Mouse (Mus musculus) CH12.LX (cell line): ENCODE results near the gene Cc2d2a. TPM values are rescaled to one million over a fixed set of nuclear protein-coding genes. Genes with fewer than 3 reads are reported as not detected.
A peak's percentile ranks its signal among the peaks of the same experiment; 100 is the strongest.

ENCODE experiments used
- DNase-seq: peaks from one replicate; pipeline ENCODE4 v3.0.0-alpha.2; 2013; ENCODE audit errors: extremely low read depth
- H3K27ac ChIP-seq: 2 replicates; pipeline ENCODE4 v1.5.1; 2012; ENCODE audit warnings: low read depth, mild to moderate bottlenecking, control low read depth, moderate library complexity; ENCODE audit not compliant: insufficient read depth
- H3K27me3 ChIP-seq: replicated peaks from 2 replicates; pipeline ENCODE3; 2012; ENCODE audit warnings: inconsistent platforms
- H3K36me3 ChIP-seq, 2 experiments: replicated peaks in 1 of 2; 2 replicates each; pipeline versions ENCODE3 to v1.6.1; 2012; ENCODE audit warnings: inconsistent platforms in 1 of 2, low read length in 1 of 2, mild to moderate bottlenecking in 1 of 2, mixed read lengths in 1 of 2, moderate library complexity in 1 of 2; ENCODE audit not compliant: control insufficient read depth in 1 of 2, insufficient read depth in 1 of 2
- H3K4me1 ChIP-seq, 2 experiments: 2 replicates each; pipeline ENCODE4 v1.6.1; 2012; ENCODE audit warnings: inconsistent platforms in 1 of 2, moderate library complexity in 1 of 2; ENCODE audit not compliant: insufficient read depth in 2 of 2, control insufficient read depth in 1 of 2
- H3K4me2 ChIP-seq: 2 replicates; pipeline ENCODE4 v1.6.1; 2012; ENCODE audit warnings: low read depth, mild to moderate bottlenecking, control low read depth; ENCODE audit not compliant: poor library complexity, insufficient read depth, severe bottlenecking
- H3K4me3 ChIP-seq, 3 experiments: fragments of 150-350 bp in 1 of 3; sonication (generic) in 1 of 3; replicated peaks in 1 of 3; 2 replicates each; pipeline versions ENCODE3 to v1.5.1; 2011 to 2012; ENCODE audit warnings: low read depth in 2 of 3, low read length in 2 of 3, mild to moderate bottlenecking in 2 of 3, moderate library complexity in 2 of 3, control low read depth in 1 of 3, improper control_type of control experiment in 1 of 3, inconsistent platforms in 1 of 3, mixed read lengths in 1 of 3; ENCODE audit not compliant: poor library complexity in 1 of 3
- H3K79me2 ChIP-seq: replicated peaks from 2 replicates; pipeline ENCODE4 v1.6.1; 2012; ENCODE audit warnings: mild to moderate bottlenecking, moderate library complexity; ENCODE audit not compliant: control insufficient read depth, poor library complexity, insufficient read depth, severe bottlenecking; ENCODE audit errors: extremely low read depth
- H3K9ac ChIP-seq: 2 replicates; pipeline ENCODE4 v1.6.1; 2012; ENCODE audit warnings: low read depth, mild to moderate bottlenecking, control low read depth, moderate library complexity; ENCODE audit not compliant: insufficient read depth
- H3K9me3 ChIP-seq: replicated peaks from 2 replicates; pipeline ENCODE3; 2012; ENCODE audit warnings: low read length, inconsistent platforms, mixed read lengths
- CHD1 ChIP-seq: IDR thresholded peaks from 2 replicates; pipeline ENCODE4 v1.6.1; 2012; ENCODE audit warnings: low read depth, low read length, improper control_type of control experiment, inconsistent platforms
- CHD2 ChIP-seq: IDR thresholded peaks from 2 replicates; pipeline ENCODE4 v1.6.1; 2011; ENCODE audit warnings: low read length, improper control_type of control experiment
- CTCF ChIP-seq, 2 experiments: IDR thresholded peaks in 1 of 2; conservative IDR thresholded peaks in 1 of 2; 2 replicates each; pipeline ENCODE4 v1.5.1; 2011 to 2012; ENCODE audit warnings: low read depth in 2 of 2, low read length in 2 of 2, improper control_type of control experiment in 1 of 2, inconsistent platforms in 1 of 2, mild to moderate bottlenecking in 1 of 2, moderate library complexity in 1 of 2
- E2F4 ChIP-seq: IDR thresholded peaks from 2 replicates; pipeline ENCODE4 v1.6.1; 2011; ENCODE audit warnings: low read depth, low read length, improper control_type of control experiment; ENCODE audit not compliant: insufficient replicate concordance
- ELF1 ChIP-seq: IDR thresholded peaks from 2 replicates; pipeline ENCODE4 v1.6.1; 2014; ENCODE audit warnings: low read depth, mild to moderate bottlenecking, inconsistent platforms, low read length, improper control_type of control experiment
- EP300 ChIP-seq: IDR thresholded peaks from 2 replicates; pipeline ENCODE4 v1.6.1; 2011; ENCODE audit warnings: low read length, improper control_type of control experiment
- ETS1 ChIP-seq: conservative IDR thresholded peaks from 2 replicates; pipeline ENCODE4 v1.6.1; 2012; ENCODE audit warnings: low read depth, mild to moderate bottlenecking, inconsistent platforms, low read length, improper control_type of control experiment, moderate library complexity
- GABPA ChIP-seq: IDR thresholded peaks from 2 replicates; pipeline ENCODE4 v1.6.1; 2012; ENCODE audit warnings: low read depth, low read length, improper control_type of control experiment, inconsistent platforms; ENCODE audit not compliant: insufficient replicate concordance
- HCFC1 ChIP-seq: IDR thresholded peaks from 2 replicates; pipeline ENCODE4 v1.6.1; 2012; ENCODE audit warnings: low read depth, mild to moderate bottlenecking, inconsistent platforms, low read length, improper control_type of control experiment
- IRF4 ChIP-seq: IDR thresholded peaks from 2 replicates; pipeline ENCODE4 v1.6.1; 2014; ENCODE audit warnings: low read depth, mild to moderate bottlenecking, inconsistent platforms, low read length, improper control_type of control experiment
- JUN ChIP-seq: IDR thresholded peaks from 2 replicates; pipeline ENCODE4 v1.6.1; 2011; ENCODE audit warnings: low read depth, mild to moderate bottlenecking, low read length, improper control_type of control experiment, moderate library complexity; ENCODE audit not compliant: insufficient read depth
- JUND ChIP-seq: conservative IDR thresholded peaks from 2 replicates; pipeline ENCODE4 v1.6.1; 2011; ENCODE audit warnings: low read depth, low read length, improper control_type of control experiment
- KAT2A ChIP-seq: IDR thresholded peaks from 2 replicates; pipeline ENCODE4 v1.6.1; 2012; ENCODE audit warnings: low read length, improper control_type of control experiment, inconsistent platforms; ENCODE audit not compliant: insufficient replicate concordance
- MAFK ChIP-seq: IDR thresholded peaks from 2 replicates; pipeline ENCODE4 v1.6.1; 2011; ENCODE audit warnings: low read length, improper control_type of control experiment; ENCODE audit not compliant: insufficient replicate concordance
- MAX ChIP-seq: IDR thresholded peaks from 2 replicates; pipeline ENCODE4 v1.6.1; 2011; ENCODE audit warnings: low read length, improper control_type of control experiment
- MAZ ChIP-seq: IDR thresholded peaks from 2 replicates; pipeline ENCODE4 v1.6.1; 2012; ENCODE audit warnings: low read depth, mild to moderate bottlenecking, inconsistent platforms, low read length, improper control_type of control experiment, moderate library complexity
- MEF2A ChIP-seq: IDR thresholded peaks from 2 replicates; pipeline ENCODE4 v1.6.1; 2014; ENCODE audit warnings: low read depth, mild to moderate bottlenecking, inconsistent platforms, low read length, improper control_type of control experiment, borderline replicate concordance
- MXI1 ChIP-seq: IDR thresholded peaks from 2 replicates; pipeline ENCODE4 v1.6.1; 2011; ENCODE audit warnings: mild to moderate bottlenecking, low read depth, low read length, improper control_type of control experiment
- MYC ChIP-seq: IDR thresholded peaks from 2 replicates; pipeline ENCODE4 v1.6.1; 2011; ENCODE audit warnings: low read depth, mild to moderate bottlenecking, improper control_type of control experiment, low read length
- NRF1 ChIP-seq: IDR thresholded peaks from 2 replicates; pipeline ENCODE4 v1.6.1; 2014; ENCODE audit warnings: low read depth, mild to moderate bottlenecking, inconsistent platforms, low read length, improper control_type of control experiment, moderate library complexity
- PAX5 ChIP-seq: IDR thresholded peaks from 2 replicates; pipeline ENCODE4 v1.6.1; 2012; ENCODE audit warnings: low read length, inconsistent platforms, mixed read lengths
- POLR2A ChIP-seq: IDR thresholded peaks from 2 replicates; pipeline ENCODE4 v1.6.1; 2011; ENCODE audit warnings: low read depth, mild to moderate bottlenecking, improper control_type of control experiment, low read length
- POLR2AphosphoS2 ChIP-seq: IDR thresholded peaks from 2 replicates; pipeline ENCODE4 v1.6.1; 2011; ENCODE audit warnings: low read depth, low read length, improper control_type of control experiment
- RCOR1 ChIP-seq: conservative IDR thresholded peaks from 2 replicates; pipeline ENCODE4 v1.6.1; 2012; ENCODE audit warnings: low read depth, mild to moderate bottlenecking, inconsistent platforms, low read length, improper control_type of control experiment
- SIN3A ChIP-seq: IDR thresholded peaks from 2 replicates; pipeline ENCODE4 v1.6.1; 2012; ENCODE audit warnings: low read length, improper control_type of control experiment, inconsistent platforms
- SMC3 ChIP-seq: IDR thresholded peaks from 2 replicates; pipeline ENCODE4 v1.6.1; 2011; ENCODE audit warnings: low read depth, low read length, improper control_type of control experiment
- TBP ChIP-seq: conservative IDR thresholded peaks from 2 replicates; pipeline ENCODE4 v1.6.1; 2011; ENCODE audit warnings: low read depth, low read length, improper control_type of control experiment
- TCF12 ChIP-seq: IDR thresholded peaks from 2 replicates; pipeline ENCODE4 v1.6.1; 2014; ENCODE audit warnings: low read depth, mild to moderate bottlenecking, inconsistent platforms, low read length, improper control_type of control experiment
- UBTF ChIP-seq: IDR thresholded peaks from 2 replicates; pipeline ENCODE4 v1.6.1; 2012; ENCODE audit warnings: low read depth, mild to moderate bottlenecking, inconsistent platforms, low read length, improper control_type of control experiment, moderate library complexity
- USF1 ChIP-seq: IDR thresholded peaks from 2 replicates; pipeline ENCODE4 v1.6.1; 2014; ENCODE audit warnings: low read depth, mild to moderate bottlenecking, inconsistent platforms, low read length, improper control_type of control experiment
- USF2 ChIP-seq: conservative IDR thresholded peaks from 2 replicates; pipeline ENCODE4 v1.6.1; 2011; ENCODE audit warnings: low read depth, low read length, improper control_type of control experiment
- ZKSCAN1 ChIP-seq: IDR thresholded peaks from 2 replicates; pipeline ENCODE4 v1.6.1; 2012; ENCODE audit warnings: low read depth, inconsistent platforms, low read length, improper control_type of control experiment, borderline replicate concordance
- ZNF384 ChIP-seq: IDR thresholded peaks from 2 replicates; pipeline ENCODE4 v1.6.1; 2012; ENCODE audit warnings: low read depth, low read length, improper control_type of control experiment, inconsistent platforms
- dilution Hi-C: fragments of 300-500 bp; cut with MboI; formaldehyde crosslinking; loops from 2 replicates; pipeline ENCODE4 v1.14.3; 2020; ENCODE audit warnings: low sequenced_read_pairs; ENCODE audit not compliant: extremely low pct_unique_long_range_greater_than_20kb, extremely low pct_ligation_motif_present
- in situ Hi-C: fragments of 300-500 bp; cut with MboI; formaldehyde crosslinking; loops from 3 replicates; pipeline ENCODE4 v1.14.3; 2019; ENCODE audit warnings: low sequenced_read_pairs, low pct_ligation_motif_present, low pct_unique_long_range_greater_than_20kb, mixed read lengths
- polyA plus RNA-seq: library from polyadenylated mRNA; unstranded; fragments of >175 nt; gene quantifications from 2 replicates; pipeline ENCODE4 v1.2.1, GENCODE M21; 2012; ENCODE audit warnings: low read depth; ENCODE audit not compliant: insufficient read length
- total RNA-seq, 2 experiments: library from RNA; depleted of rRNA; stranded (reverse); fragments of 300-350 nt in 1 of 2; fragments of >200 nt in 1 of 2; gene quantifications; 2 replicates each; pipeline ENCODE4 v1.2.3; 2012 to 2014

Cc2d2a gene
- total and polyA plus RNA-seq, 3 experiments, result 0.04 to 0.12 TPM; not detected in 1

DNA sequence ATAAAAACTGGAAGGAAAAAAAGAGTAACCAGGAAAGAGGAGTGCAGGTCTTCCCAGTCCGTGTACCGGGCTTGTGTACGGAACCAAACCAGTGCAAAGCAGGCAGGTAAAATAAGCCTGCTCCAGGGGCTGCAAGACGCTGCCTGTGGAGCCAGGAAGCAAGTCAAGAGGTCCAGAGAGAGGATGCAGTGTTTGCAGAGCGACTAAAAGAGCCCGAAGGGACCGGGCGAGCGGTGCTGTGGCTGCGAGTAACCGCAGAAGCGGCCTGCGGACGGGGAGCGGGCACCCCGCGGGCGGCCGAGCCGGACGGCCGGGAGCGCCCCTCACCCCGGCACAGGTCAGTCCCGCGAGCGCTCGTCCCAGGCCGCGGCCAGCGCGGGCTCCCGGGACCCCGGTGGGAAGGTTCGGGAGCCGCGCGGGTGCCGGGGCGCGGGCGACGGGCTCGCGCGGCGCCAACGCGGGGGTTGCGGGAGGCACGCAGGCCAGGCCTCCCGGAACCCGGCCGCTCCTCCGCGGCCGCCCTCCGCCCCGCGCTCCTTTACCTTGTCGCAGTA lies 119.4 kb downstream of the Cc2d2a start (continued):
- TF ChIP-seq MEF2A (no peak), CTCF (conservative IDR thresholded peaks at IDR 0.05 in 1 of 2, IDR thresholded peaks at IDR 0.05 in 1 of 2; ENCODE audit: low read depth in 2 of 2, low read length in 2 of 2) (no peak), CHD1 (peak; percentile 77; the same call in 1 of the 2 replicates), CHD2 (no peak), PAX5 (no peak), POLR2A (no peak), ZKSCAN1 (no peak), MXI1 (no peak), EP300 (no peak), GABPA (no peak)

DNA sequence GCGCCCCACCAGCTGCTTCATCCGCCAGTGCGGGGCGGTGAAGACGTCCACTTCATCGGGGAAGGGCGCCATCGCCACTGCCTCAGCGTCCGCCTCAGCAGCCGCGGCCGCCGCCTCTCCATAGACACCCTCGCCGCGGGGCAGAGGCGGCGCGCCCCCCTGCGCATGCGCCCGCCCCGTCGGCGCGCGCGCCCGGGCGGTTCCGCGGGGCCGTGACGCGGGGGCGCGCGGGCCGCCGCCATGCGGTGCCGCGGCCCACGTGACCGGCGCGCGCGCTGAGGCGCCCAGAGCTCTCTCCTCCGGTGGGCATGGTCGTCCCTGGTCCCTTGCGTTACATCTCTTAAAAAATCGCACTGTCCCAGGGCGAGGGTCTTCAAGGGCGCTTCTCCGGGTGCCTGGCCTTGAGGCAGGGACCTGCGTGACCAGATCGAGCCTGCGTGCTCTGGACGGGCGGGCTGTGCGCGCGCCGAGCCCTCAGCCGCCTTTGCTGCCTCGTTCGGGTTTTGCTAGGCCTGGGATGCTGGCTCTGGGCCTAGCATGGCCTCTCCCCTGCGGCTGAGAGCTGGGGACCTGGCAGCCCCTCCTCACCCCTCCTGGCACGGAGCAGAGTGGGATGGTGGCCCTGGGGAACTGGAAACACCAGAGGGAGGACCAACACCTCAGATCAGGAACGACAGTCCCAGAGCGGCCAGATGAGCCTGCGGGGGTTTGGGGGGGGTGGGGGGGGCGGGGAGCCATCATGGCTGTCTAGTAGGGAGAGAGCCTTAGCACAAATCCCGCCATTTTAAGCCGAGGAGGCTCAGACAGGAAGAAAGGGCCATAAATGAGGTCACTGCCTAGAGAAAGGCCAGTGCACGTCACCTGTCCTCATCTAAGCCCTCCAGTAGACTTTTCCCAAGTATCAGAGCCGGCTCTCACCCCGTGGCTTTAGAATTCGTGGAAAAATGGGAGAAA lies 120.1 kb downstream of the Cc2d2a start:
- no peaks in the 10 kb centered on the region for H3K27me3 ChIP-seq
- H3K4me3 ChIP-seq, result peak overlapping the region; percentile 78 to 94 (median 94)
- DNase-seq, result peak; percentile 57
- H3K9me3 ChIP-seq, result no peaks in the 10 kb centered on the region
- dilution Hi-C loops, result no loop called here
- peaks cover 0 to 4% of the 10 kb centered on the region in 2 experiments for H3K36me3 ChIP-seq
- H3K4me2 ChIP-seq, result peak overlapping the region; percentile 74
- H3K79me2 ChIP-seq, result peaks cover 28% of the 10 kb centered on the region
- peak overlapping the region; percentile 95 for H3K9ac ChIP-seq
- peak overlapping the region; percentile 66 for H3K27ac ChIP-seq
- H3K4me1 ChIP-seq, result peaks cover 0 to 35% of the 10 kb centered on the region in 2 experiments; a peak in 2 of 4 replicates
- in situ Hi-C loops, result no loop called here
- TF ChIP-seq IRF4 (no peak), MEF2A (no peak), GABPA (no peak), USF2 (peak; percentile 52; the same call in 1 of the 2 replicates), POLR2A (peak; percentile 87), MYC (peak; percentile 76; the same call in 1 of the 2 replicates), JUN (no peak), E2F4 (no peak), CHD1 (no peak), USF1 (peak; percentile 84), SIN3A (no peak; the same call in 1 of the 2 replicates), ELF1 (no peak), JUND (no peak), TCF12 (peak; percentile 52; the same call in 1 of the 2 replicates), CHD2 (no peak), ZKSCAN1 (no peak), POLR2AphosphoS2 (no peak), MAZ (no peak), TBP (no peak), MAX (peak; percentile 68; the same call in 1 of the 2 replicates), MXI1 (no peak; the same call in 1 of the 2 replicates), UBTF (no peak), HCFC1 (no peak; the same call in 1 of the 2 replicates), KAT2A (no peak), SMC3 (no peak), EP300 (no peak), MAFK (no peak), ETS1 (no peak), RCOR1 (no peak), NRF1 (peak; percentile 89), CTCF (conservative IDR thresholded peaks at IDR 0.05 in 1 of 2, IDR thresholded peaks at IDR 0.05 in 1 of 2; ENCODE audit: low read depth in 2 of 2, low read length in 2 of 2) (no peak), ZNF384 (no peak)
